Mouse (Mus musculus) olfactory bulb, adult 2 months (tissue): ENCODE measurements around the gene Fam227a. TPM values are rescaled to one million over a fixed set of nuclear protein-coding genes. Genes with fewer than 3 reads are reported as not detected.

Source experiments
- H3K27ac ChIP-seq: fragments of 200-500 bp; 2 replicates; pipeline ENCODE4 v1.5.1; 2012; ENCODE audit warnings: low read depth, low read length; ENCODE audit not compliant: insufficient read depth
- H3K4me1 ChIP-seq: fragments of 200-500 bp; 2 replicates; pipeline ENCODE4 v1.6.1; 2012; ENCODE audit warnings: low read length; ENCODE audit not compliant: control insufficient read depth, insufficient read depth
- H3K4me3 ChIP-seq: fragments of 200-500 bp; 2 replicates; pipeline ENCODE4 v1.5.1; 2012; ENCODE audit warnings: mild to moderate bottlenecking, low read depth, low read length, moderate library complexity; ENCODE audit not compliant: insufficient read depth
- CTCF ChIP-seq: fragments of 200-500 bp; IDR thresholded peaks from 2 replicates; pipeline ENCODE4 v1.5.1; 2012; ENCODE audit warnings: low read depth, mild to moderate bottlenecking, low read length, moderate library complexity; ENCODE audit not compliant: insufficient read depth
- POLR2A ChIP-seq: fragments of 200-500 bp; IDR thresholded peaks from 2 replicates; pipeline ENCODE4 v1.6.1; 2012; ENCODE audit warnings: mild to moderate bottlenecking, low read depth, low read length, moderate library complexity; ENCODE audit not compliant: insufficient read depth
- WGBS: fragments of 180-500 bp; shearing (Covaris S2); methylation state at CpG from one replicate; pipeline ENCODE4 v1.1.7; 2018; 5-methylcytosine and 5-hydroxymethylcytosine counted together
- polyA plus RNA-seq: library from polyadenylated mRNA; stranded (reverse); fragments of >200 nt; gene quantifications from 2 replicates; pipeline ENCODE4 v1.2.4, GENCODE M21; 2012; ENCODE audit warnings: low replicate concordance; ENCODE audit not compliant: missing spikeins, insufficient read depth, insufficient read length

Gene Fam227a
- polyA plus RNA-seq, 1 experiment = not detected

DNA sequence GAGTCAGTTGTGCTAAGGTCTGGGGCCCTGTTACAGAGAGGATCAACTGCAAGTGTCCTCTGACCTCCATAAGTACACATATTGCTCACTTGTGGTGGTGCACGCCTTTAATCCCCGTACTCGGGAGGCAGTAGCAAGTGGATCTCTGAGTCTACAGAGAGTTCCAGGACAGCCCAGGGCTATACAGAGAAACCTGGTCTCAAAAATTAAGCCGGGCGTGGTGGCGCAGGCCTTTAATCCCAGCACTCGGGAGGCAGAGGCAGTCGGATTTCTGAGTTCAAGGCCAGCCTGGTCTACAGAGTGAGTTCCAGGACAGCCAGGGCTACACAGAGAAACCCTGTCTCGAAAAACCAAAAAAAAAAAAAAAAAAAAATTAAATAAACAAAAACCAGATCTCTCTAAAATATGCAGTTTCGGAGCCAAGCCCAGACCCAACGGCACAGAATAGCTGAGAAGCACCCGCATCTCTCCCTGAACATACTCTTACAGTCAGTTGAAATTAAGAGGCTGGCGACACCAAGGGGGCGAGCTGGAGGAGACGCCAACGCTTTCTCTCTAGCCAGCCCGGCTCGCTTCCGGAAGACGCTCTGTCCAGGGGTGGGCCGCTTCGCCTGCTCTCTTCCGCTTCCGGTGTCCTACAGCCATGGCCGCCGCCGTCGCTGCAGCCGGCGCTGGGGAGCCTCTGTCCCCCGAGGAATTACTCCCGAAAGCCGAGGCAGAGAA is 11.7 kb upstream of the Fam227a start, which contains the start of gene Tomm22:
Gene Tomm22 (plus strand): TSS at position 613 of the 723 bp plus-strand sequence.
- TF ChIP-seq POLR2A (0 out of 2 replicates have a peak, but pooled peaks have one; percentile 36), CTCF (peak; percentile 38; the same call in 1 of the 2 replicates)
- no peak within 1 kb of the TSS; the same call in 1 of the 2 replicates for H3K27ac ChIP-seq
- 16% methylated on average over 33 of the region's 33 CpGs for WGBS
- H3K4me3 ChIP-seq = peak within 1 kb of the TSS; percentile 77
- H3K4me1 ChIP-seq = peaks cover 18% of the 10 kb centered on the region

DNA sequence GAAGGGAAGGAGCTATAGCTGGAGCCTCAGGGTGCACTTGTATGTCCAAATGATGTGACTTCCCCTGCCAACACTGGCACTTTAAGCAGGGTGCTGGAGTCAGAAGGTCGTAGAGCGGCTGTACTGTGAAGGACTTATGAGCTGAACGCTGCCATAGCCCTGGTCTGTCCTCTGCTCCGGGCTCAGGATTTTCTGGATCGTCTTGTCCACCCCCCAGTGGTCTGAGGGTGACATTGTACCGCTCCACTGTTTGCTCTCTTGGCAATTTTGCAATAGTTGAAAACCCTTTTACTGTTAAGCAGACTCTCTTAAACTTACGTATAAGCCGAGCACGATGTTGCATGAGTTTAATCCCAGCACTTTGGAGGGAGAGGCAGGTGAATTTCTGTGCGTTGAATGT is 10.4 kb upstream of the Fam227a start:
- Histone ChIP-seq H3K4me1 (peaks cover 18% of the 10 kb centered on the region), H3K27ac (no peak overlapping the region), H3K4me3 (no peak overlapping the region)
- 64% methylated on average over 10 of the region's 10 CpGs for WGBS
- TF ChIP-seq POLR2A = no peak
- TF ChIP-seq CTCF = no peak

DNA sequence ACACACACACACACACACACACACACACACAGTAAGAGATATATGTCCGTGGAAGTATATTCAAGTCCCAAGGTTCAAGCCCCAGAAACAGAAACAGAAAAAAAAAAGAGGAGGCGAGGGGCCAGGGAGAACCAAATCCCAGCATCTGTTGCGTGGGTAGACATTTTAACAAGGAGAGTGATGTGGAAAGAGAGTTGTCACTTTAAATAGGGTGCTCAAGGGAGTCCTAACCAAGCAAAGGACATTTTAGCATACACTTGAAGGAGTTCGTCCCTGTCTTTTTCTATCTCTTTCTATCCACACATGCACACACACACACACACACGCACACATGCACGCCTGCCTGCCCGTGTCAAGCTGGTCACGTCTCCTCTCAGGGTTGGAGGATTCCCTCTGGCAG is 5.9 kb upstream of the Fam227a start:
- TF ChIP-seq CTCF (no peak), POLR2A (no peak)
- 92% methylated on average over 8 of the region's 8 CpGs for WGBS
- Histone ChIP-seq H3K4me3 (no peak overlapping the region), H3K4me1 (peaks cover 17% of the 10 kb centered on the region), H3K27ac (no peak overlapping the region)

DNA sequence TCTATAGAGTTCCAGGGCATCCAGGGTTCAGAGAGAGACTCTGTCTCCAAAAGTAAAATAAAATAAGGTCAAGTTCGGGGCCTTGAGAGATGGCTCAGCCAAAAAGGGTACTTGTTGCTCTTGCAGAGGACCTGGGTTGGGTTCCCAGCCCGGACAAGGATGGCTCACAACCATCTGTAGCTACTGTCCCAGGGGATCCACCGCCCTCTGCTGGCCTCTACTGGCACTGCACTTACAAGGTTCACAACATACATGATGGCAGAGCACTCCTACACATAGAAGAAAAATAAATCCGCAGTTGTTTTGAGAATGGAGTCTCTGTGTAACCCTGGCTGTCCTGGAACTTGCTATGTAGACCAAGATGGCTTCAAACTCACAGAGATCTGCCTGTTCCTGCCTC is 3.1 kb upstream of the Fam227a start:
- no peak overlapping the region for H3K4me3 ChIP-seq
- TF ChIP-seq POLR2A (no peak), CTCF (peak; percentile 40; the same call in 1 of the 2 replicates)
- H3K4me1 ChIP-seq = peaks cover 15% of the 10 kb centered on the region

GRCm38 (mm10) chr15:79657837-79658530 is 772 bp downstream of the Fam227a start:
- TF ChIP-seq POLR2A (no peak), CTCF (peak; percentile 29; the same call in 1 of the 2 replicates)
- H3K4me3 ChIP-seq = peak overlapping the region; percentile 69
- WGBS = 1% methylated on average over 16 of the region's 16 CpGs
- peaks cover 14% of the 10 kb centered on the region for H3K4me1 ChIP-seq
- peak overlapping the region; percentile 99 for H3K27ac ChIP-seq

More for the DNA sequence above, 3.1 kb upstream of the Fam227a start:
- 72% methylated on average over 4 of the region's 4 CpGs for WGBS
- no peak overlapping the region for H3K27ac ChIP-seq

- Histone ChIP-seq H3K27ac (peak overlapping the region; percentile 91), H3K4me3 (0 out of 2 replicates have a peak overlapping the region, but pooled peaks have one; percentile 3), H3K4me1 (peaks cover 14% of the 10 kb centered on the region)
- 37% methylated on average over 14 of the region's 14 CpGs for WGBS
- TF ChIP-seq CTCF (no peak), POLR2A (no peak)
Observed at GRCm38 (mm10) chr15:79656451-79656850, 2.3 kb downstream of the Fam227a start.

DNA sequence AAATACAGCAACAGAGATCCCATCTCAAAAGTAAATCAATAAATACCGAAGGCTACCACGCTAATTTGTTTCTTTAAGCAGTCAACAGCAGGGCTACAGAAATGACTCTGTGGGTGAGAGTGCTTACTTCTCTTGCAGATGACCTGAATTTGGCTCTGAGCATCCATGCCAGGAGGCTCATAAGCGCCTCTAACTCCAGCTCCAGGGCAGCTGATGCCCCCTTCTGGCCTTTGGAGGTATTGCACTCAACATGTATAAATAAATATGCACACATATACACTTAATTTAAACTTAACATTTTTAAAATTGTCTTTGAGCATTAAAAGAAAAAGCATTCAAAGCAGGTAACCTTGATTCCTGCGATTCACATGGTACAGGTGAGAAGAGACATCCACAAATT is 7.3 kb downstream of the Fam227a start:
- no peak for TF ChIP-seq POLR2A
- peak; percentile 55 for TF ChIP-seq CTCF
- no peak overlapping the region for H3K27ac ChIP-seq
- 75% methylated on average over 4 of the region's 4 CpGs for WGBS
- H3K4me3 ChIP-seq = no peak overlapping the region
- peaks cover 8% of the 10 kb centered on the region for H3K4me1 ChIP-seq

DNA sequence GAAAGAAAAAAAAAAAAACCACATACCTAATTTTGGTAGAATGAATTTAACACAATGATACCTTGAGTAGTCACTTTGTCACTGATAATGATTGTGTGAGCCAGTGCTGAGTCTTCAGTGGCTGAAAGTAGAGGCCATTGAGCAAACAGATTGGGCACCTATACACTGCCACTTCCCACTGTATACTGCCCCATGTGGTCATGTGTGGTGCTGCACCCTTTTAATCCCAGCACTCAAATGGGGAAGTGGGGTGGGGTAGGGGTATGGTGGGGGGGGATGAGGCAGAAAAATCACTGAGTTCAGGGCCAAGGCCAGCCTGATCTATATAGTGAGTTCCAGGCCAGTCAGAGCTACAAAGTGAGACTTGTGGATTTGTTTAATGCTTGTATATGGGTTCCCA is 8.2 kb downstream of the Fam227a start:
- Histone ChIP-seq H3K4me1 (peaks cover 5% of the 10 kb centered on the region; the same call in 1 of the 2 replicates), H3K27ac (no peak overlapping the region), H3K4me3 (no peak overlapping the region)
- no peak for TF ChIP-seq CTCF
- no peak for TF ChIP-seq POLR2A

DNA sequence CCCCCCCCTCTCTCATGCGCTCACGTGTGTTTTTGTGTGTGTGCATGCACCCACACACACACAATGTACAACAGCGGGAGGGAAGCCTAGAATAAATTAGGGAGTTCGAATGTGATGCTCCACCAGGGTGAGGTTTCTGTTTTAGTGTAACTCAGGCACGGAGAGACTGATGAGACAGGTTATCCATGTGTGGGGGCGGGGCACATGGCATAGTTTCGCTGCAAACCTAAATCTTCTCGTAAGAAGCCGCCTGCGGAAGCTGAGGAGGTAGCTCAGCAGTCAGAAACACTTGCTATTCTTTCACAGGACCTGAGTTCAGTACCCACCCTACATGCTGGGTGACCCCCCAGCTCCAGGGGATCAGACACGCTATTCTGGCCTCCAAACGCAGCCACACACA is 10.6 kb downstream of the Fam227a start:
- H3K4me1 ChIP-seq = peaks cover 5% of the 10 kb centered on the region; the same call in 1 of the 2 replicates
- 67% methylated on average over 12 of the region's 12 CpGs for WGBS
- no peak overlapping the region for H3K27ac ChIP-seq
- no peak for TF ChIP-seq POLR2A
- TF ChIP-seq CTCF = no peak
- H3K4me3 ChIP-seq = no peak overlapping the region
